Comparison of ENCODE assay signal across 12 mouse cellular contexts in the genomic region with DNA sequence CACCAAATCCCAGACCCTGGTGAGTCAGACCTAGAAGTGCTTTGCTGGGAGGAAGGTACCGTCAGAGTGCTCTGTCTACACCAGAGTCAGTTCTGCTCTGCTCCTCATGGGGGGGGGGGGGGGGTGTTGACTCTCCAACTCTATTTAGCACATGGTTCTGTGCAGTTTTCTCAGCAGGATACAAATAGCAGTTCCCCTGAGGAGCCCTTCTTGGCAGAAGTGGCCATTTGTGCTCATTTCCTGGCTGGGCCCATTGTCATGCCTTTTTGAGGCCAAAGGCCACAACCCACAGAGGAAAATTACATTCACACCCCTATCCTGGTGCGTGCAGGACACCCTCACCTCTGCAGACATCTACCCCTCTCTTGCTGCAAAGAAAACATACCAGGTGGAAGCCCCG.
A peak's percentile ranks its signal among the peaks of the same experiment; 100 is the strongest.
DNase-seq lines count a peak whose midpoint lies in the region; ATAC-seq and TF ChIP-seq lines count a peak whose summit lies in the region.
"Had no signal": no experiment of that assay in that cellular context is flagged by ENCODE, and none has a peak within 500 bp of the region (broad histone marks: within the 10 kb centered on the region; RNA-seq: fewer than 3 reads in every experiment).

No protein-coding gene starts in this region.

- H3K27me3 ChIP-seq in thymus, adult 2 months (ENCODE audit: control insufficient read depth, insufficient read depth, low read length), result no peaks in the 10 kb centered on the region
- no peaks in the 10 kb centered on the region for H3K27me3 ChIP-seq in midbrain, embryonic 14.5 days (ENCODE audit: control insufficient read depth, insufficient read depth, low read length)
- H3K27me3 ChIP-seq: limb, embryonic 13.5 days; neural tube, embryonic 13.5 days had no signal

- no peaks in the 10 kb centered on the region for H3K9me3 ChIP-seq in midbrain, embryonic 14.5 days (ENCODE audit: control insufficient read depth, low read length)
- H3K9me3 ChIP-seq: limb, embryonic 13.5 days; neural tube, embryonic 13.5 days had no signal

- TF ChIP-seq CTCF in thymus, adult 2 months (IDR thresholded peaks at IDR 0.05; ENCODE audit: borderline replicate concordance, control insufficient read depth, extremely low read depth, insufficient read depth, low read length, poor library complexity), result no peak

- no peaks in the 10 kb centered on the region for H3K36me3 ChIP-seq in thymus, adult 2 months (ENCODE audit: control insufficient read depth, insufficient read depth, low read length)
- H3K36me3 ChIP-seq in midbrain, embryonic 14.5 days (ENCODE audit: control insufficient read depth, insufficient read depth, low read length), result no peaks in the 10 kb centered on the region
- H3K36me3 ChIP-seq: limb, embryonic 13.5 days; neural tube, embryonic 13.5 days had no signal

- H3K9ac ChIP-seq in midbrain, embryonic 14.5 days (replicated peaks; ENCODE audit: low read length), result no peak overlapping the region
- H3K9ac ChIP-seq: limb, embryonic 13.5 days; neural tube, embryonic 13.5 days had no signal

- TF ChIP-seq POLR2A in thymus, adult 2 months (IDR thresholded peaks at IDR 0.05; ENCODE audit: control insufficient read depth, extremely low read depth, insufficient read depth, low read length, poor library complexity), result no peak

- H3K4me3 ChIP-seq in thymus, adult 2 months (ENCODE audit: control insufficient read depth, insufficient read depth, low read length), result no peak overlapping the region
- H3K4me3 ChIP-seq in midbrain, embryonic 14.5 days (replicated peaks; ENCODE audit: low read depth, low read length), result no peak overlapping the region
- H3K4me3 ChIP-seq: layer of hippocampus, adult 2 months; limb, embryonic 13.5 days; neural tube, embryonic 13.5 days had no signal

- WGBS in thymus, adult 2 months, result 79% methylated on average over 3 of the region's 3 CpGs
- WGBS in midbrain, embryonic 14.5 days, result 77% methylated on average over 3 of the region's 3 CpGs

- H3K4me2 ChIP-seq in midbrain, embryonic 14.5 days (ENCODE audit: low read length), result no peak overlapping the region
- H3K4me2 ChIP-seq: limb, embryonic 13.5 days; neural tube, embryonic 13.5 days had no signal

- peaks cover 35% of the 10 kb centered on the region for H3K4me1 ChIP-seq in thymus, adult 2 months (replicated peaks; ENCODE audit: control insufficient read depth, insufficient read depth, low read length)
- H3K4me1 ChIP-seq in midbrain, embryonic 14.5 days (ENCODE audit: control insufficient read depth, insufficient read depth, low read length), result no peaks in the 10 kb centered on the region

- peak; percentile 47 for DNase-seq in adrenal gland, adult 2 months
- DNase-seq in adrenal gland, postnatal 4 days (ENCODE audit: low spot score in 2 of 2), result no peak
- DNase-seq in thymus, adult 2 months, result peak; percentile 14
- no peak for DNase-seq in thymus, postnatal 14 days
- DNase-seq in kidney, adult 8-10 months, result peak; percentile 41 to 53
- no peak for DNase-seq in midbrain, embryonic 14.5 days
- no peak for DNase-seq in embryo, embryonic 9.5 days (ENCODE audit: extremely low spot score)
- DNase-seq: right cerebral cortex, postnatal 4 days had no signal

- peak overlapping the region; percentile 33; the same call in 1 of the 2 replicates for H3K27ac ChIP-seq in thymus, adult 2 months (ENCODE audit: control insufficient read depth, insufficient read depth, low read length)
- no peak overlapping the region for H3K27ac ChIP-seq in midbrain, embryonic 14.5 days (replicated peaks; ENCODE audit: low read depth, low read length)
- H3K27ac ChIP-seq: layer of hippocampus, adult 2 months; limb, embryonic 13.5 days; neural tube, embryonic 13.5 days had no signal

- no peak for ATAC-seq in midbrain, embryonic 14.5 days (ENCODE audit: low FRiP score, low TSS enrichment)
- no peak for ATAC-seq in frontal cortex, adult (ENCODE audit: low TSS enrichment)

Comparison
In these comparisons a context has a peak if more than half of its experiments do, and no peak if none do; other contexts are left out.
1. DNase-seq: peak in adrenal gland, adult 2 months (single experiment), thymus, adult 2 months (single experiment) and kidney, adult 8-10 months (2 of 2); none in adrenal gland, postnatal 4 days (0 of 2), thymus, postnatal 14 days (single experiment), midbrain, embryonic 14.5 days (single experiment) and embryo, embryonic 9.5 days (single experiment).